Mouse (Mus musculus) forebrain, postnatal 0 days (tissue): Measurements from ENCODE around the gene Fbln5. TPM values are rescaled to one million over a fixed set of nuclear protein-coding genes. Genes with fewer than 3 reads are reported as not detected.

ENCODE experiments used
- ATAC-seq: fragments of 200-750 bp; cut with Nextera tagmentation; 2 replicates; pipeline ENCODE4 v1.8.0; 2017; ENCODE audit warnings: mild to moderate bottlenecking, moderate library complexity
- DNase-seq: peaks from one replicate; pipeline ENCODE4 v3.0.0-alpha.2; 2015
- H3K27ac ChIP-seq: fragments of 300-500 bp; sonication (generic); 2 replicates; pipeline ENCODE4 v1.5.1; 2014; ENCODE audit warnings: low read depth, mild to moderate bottlenecking, antibody characterized with exemption, low read length, moderate library complexity, mixed read lengths
- H3K27me3 ChIP-seq: fragments of 300-500 bp; sonication (generic); 2 replicates; pipeline ENCODE4 v1.6.1; 2014; ENCODE audit warnings: mild to moderate bottlenecking, low read length, mixed read lengths; ENCODE audit not compliant: insufficient read depth
- H3K36me3 ChIP-seq: fragments of 300-500 bp; sonication (generic); 2 replicates; pipeline ENCODE4 v1.6.1; 2014; ENCODE audit warnings: mild to moderate bottlenecking, moderate library complexity; ENCODE audit not compliant: insufficient read depth
- H3K4me1 ChIP-seq: fragments of 300-500 bp; sonication (generic); 2 replicates; pipeline ENCODE4 v1.6.1; 2014; ENCODE audit warnings: antibody characterized with exemption; ENCODE audit not compliant: insufficient read depth
- H3K4me2 ChIP-seq: fragments of 300-500 bp; sonication (generic); 2 replicates; pipeline ENCODE4 v1.6.1; 2014; ENCODE audit warnings: low read depth, mild to moderate bottlenecking, moderate library complexity
- H3K4me3 ChIP-seq: fragments of 300-500 bp; sonication (generic); 2 replicates; pipeline ENCODE4 v1.5.1; 2014; ENCODE audit warnings: low read depth, low read length, mixed read lengths
- H3K9ac ChIP-seq: fragments of 300-500 bp; sonication (generic); 2 replicates; pipeline ENCODE4 v1.6.1; 2014; ENCODE audit warnings: mild to moderate bottlenecking
- H3K9me3 ChIP-seq: fragments of 300-500 bp; sonication (generic); 2 replicates; pipeline ENCODE4 v1.6.1; 2016; ENCODE audit warnings: low read length
- CTCF ChIP-seq: sonication (generic); IDR thresholded peaks from 2 replicates; pipeline ENCODE4 v1.5.1; 2016; ENCODE audit warnings: antibody characterized with exemption, control low read depth, low read depth
- WGBS: fragments of 180-500 bp; shearing (Covaris S2); extraction: QIAGEN DNeasy Blood & Tissue Kit; methylation state at CpG from one replicate; pipeline ENCODE4 v1.1.7; 2014; 5-methylcytosine and 5-hydroxymethylcytosine counted together
- polyA plus RNA-seq: library from polyadenylated mRNA; unstranded; fragments of >200 nt; fragmentation: Nextera tagmentation; extraction: Ambion mirVana; gene quantifications from 2 replicates; pipeline ENCODE4 v1.2.1, GENCODE M21; 2015
- total RNA-seq: library from RNA; depleted of rRNA; stranded (reverse); fragments of >200 nt; gene quantifications from 2 replicates; pipeline ENCODE4 v1.2.3, GENCODE M21; 2014

The Fbln5 gene
- total and polyA plus RNA-seq, 2 experiments from 2014 or later = 7.5 to 14.0 TPM

GRCm38 (mm10) chr12:101766228-101766852 lies 52.5 kb downstream of the Fbln5 start:
- Histone ChIP-seq H3K4me3 (no peak overlapping the region), H3K27me3 (no peaks in the 10 kb centered on the region; the same call in 1 of the 2 replicates), H3K4me1 (no peaks in the 10 kb centered on the region), H3K27ac (no peak overlapping the region), H3K4me2 (no peak overlapping the region), H3K9me3 (no peaks in the 10 kb centered on the region), H3K36me3 (no peaks in the 10 kb centered on the region), H3K9ac (no peak overlapping the region)
- ATAC-seq (peak; percentile 43; the same call in 1 of the 2 replicates), DNase-seq (no peak)
- WGBS = 41% methylated on average over 3 of the region's 3 CpGs
- TF ChIP-seq CTCF = no peak

- DNase-seq (no peak), ATAC-seq (no peak)
- Histone ChIP-seq H3K9me3 (no peaks in the 10 kb centered on the region), H3K4me3 (no peak overlapping the region), H3K4me1 (no peaks in the 10 kb centered on the region), H3K36me3 (no peaks in the 10 kb centered on the region), H3K27ac (no peak overlapping the region), H3K4me2 (no peak overlapping the region), H3K27me3 (no peaks in the 10 kb centered on the region; the same call in 1 of the 2 replicates), H3K9ac (no peak overlapping the region)
- no peak for TF ChIP-seq CTCF
- WGBS = 86% methylated on average over 5 of the region's 5 CpGs
Measured at GRCm38 (mm10) chr12:101764870-101765269, 54.0 kb downstream of the Fbln5 start.

GRCm38 (mm10) chr12:101763065-101763464 lies 55.8 kb downstream of the Fbln5 start:
- Histone ChIP-seq H3K4me1 (no peaks in the 10 kb centered on the region), H3K4me2 (no peak overlapping the region), H3K9me3 (no peaks in the 10 kb centered on the region), H3K36me3 (no peaks in the 10 kb centered on the region), H3K4me3 (no peak overlapping the region), H3K27me3 (no peaks in the 10 kb centered on the region; the same call in 1 of the 2 replicates), H3K9ac (no peak overlapping the region), H3K27ac (no peak overlapping the region)
- ATAC-seq (no peak), DNase-seq (no peak)
- WGBS = 79% methylated on average over 3 of the region's 3 CpGs
- TF ChIP-seq CTCF = no peak

- Histone ChIP-seq H3K36me3 (no peaks in the 10 kb centered on the region), H3K27me3 (no peaks in the 10 kb centered on the region; the same call in 1 of the 2 replicates), H3K9ac (no peak overlapping the region), H3K4me1 (no peaks in the 10 kb centered on the region), H3K4me2 (no peak overlapping the region), H3K4me3 (no peak overlapping the region), H3K9me3 (no peaks in the 10 kb centered on the region), H3K27ac (no peak overlapping the region)
- TF ChIP-seq CTCF = 0 out of 2 replicates have a peak, but pooled peaks have one; percentile 20
- WGBS = 94% methylated on average over 5 of the region's 5 CpGs
- ATAC-seq (no peak), DNase-seq (no peak)
Measured at GRCm38 (mm10) chr12:101762054-101762453, 56.8 kb downstream of the Fbln5 start.

GRCm38 (mm10) chr12:101759440-101760045 lies 59.3 kb downstream of the Fbln5 start:
- H3K27me3 ChIP-seq = no peaks in the 10 kb centered on the region
- no peak overlapping the region for H3K27ac ChIP-seq
- DNase-seq (no peak), ATAC-seq (no peak)
- WGBS = 71% methylated on average over 6 of the region's 6 CpGs
- no peaks in the 10 kb centered on the region for H3K36me3 ChIP-seq
- H3K9me3 ChIP-seq = no peaks in the 10 kb centered on the region
- H3K4me2 ChIP-seq = no peak overlapping the region
- TF ChIP-seq CTCF = no peak
- H3K4me1 ChIP-seq = no peaks in the 10 kb centered on the region
- H3K4me3 ChIP-seq = no peak overlapping the region
- H3K9ac ChIP-seq = no peak overlapping the region

GRCm38 (mm10) chr12:101758698-101759097 lies 60.2 kb downstream of the Fbln5 start:
- ATAC-seq (no peak), DNase-seq (no peak)
- no peaks in the 10 kb centered on the region for H3K27me3 ChIP-seq
- no peaks in the 10 kb centered on the region for H3K9me3 ChIP-seq
- H3K4me3 ChIP-seq = no peak overlapping the region
- TF ChIP-seq CTCF = no peak
- H3K4me2 ChIP-seq = no peak overlapping the region
- no peak overlapping the region for H3K9ac ChIP-seq
- H3K4me1 ChIP-seq = no peaks in the 10 kb centered on the region
- no peak overlapping the region for H3K27ac ChIP-seq
- no peaks in the 10 kb centered on the region for H3K36me3 ChIP-seq

GRCm38 (mm10) chr12:101742375-101742774 lies 76.5 kb downstream of the Fbln5 start:
- no peak overlapping the region for H3K9ac ChIP-seq
- no peak overlapping the region for H3K4me3 ChIP-seq
- DNase-seq = no peak
- no peak overlapping the region for H3K27ac ChIP-seq
- no peak for TF ChIP-seq CTCF
- no peak for ATAC-seq
- 52% methylated on average over 2 of the region's 2 CpGs for WGBS
- H3K27me3 ChIP-seq = no peaks in the 10 kb centered on the region
- no peaks in the 10 kb centered on the region for H3K36me3 ChIP-seq
- no peaks in the 10 kb centered on the region for H3K4me1 ChIP-seq
- H3K9me3 ChIP-seq = no peaks in the 10 kb centered on the region
- H3K4me2 ChIP-seq = no peak overlapping the region
